Mouse (Mus musculus): ENCODE results near the gene Meis1.

The Meis1 gene

DNA sequence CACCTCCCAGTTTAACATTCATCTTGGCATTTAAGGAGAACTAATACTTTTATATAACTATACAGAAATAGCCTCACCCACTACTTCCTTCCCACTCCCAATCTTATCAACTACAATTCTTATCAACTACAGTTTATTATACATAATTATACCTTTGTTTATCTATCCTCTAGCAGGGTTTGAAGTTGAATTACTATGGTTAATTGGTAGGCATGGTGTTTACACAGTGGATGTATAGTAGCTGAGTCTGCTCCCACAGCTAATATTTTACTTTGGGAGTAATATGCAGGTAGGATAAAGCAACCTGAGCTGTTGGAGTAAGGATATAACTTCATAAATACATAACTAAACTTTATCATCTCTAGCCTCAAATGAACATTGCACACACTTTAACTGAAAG lies 188.7 kb downstream of the Meis1 start:
- DNase-seq (ENCODE audit: low read depth, low spot score), result no peak

Measured in R1 (cell line).